Mouse (Mus musculus) A20 (cell line): ENCODE measurements at regions not wholly inside any gene's neighbourhood (a gene's known extent, or its start where the extent isn't known, plus 50 kb on each side); places are given as distances from the start of the nearest gene placed in this dataset.

ENCODE experiments used
- DNase-seq: peaks from one replicate; pipeline ENCODE4 v3.0.0-alpha.2; 2011; ENCODE audit warnings: low read depth, low spot score

GRCm38 (mm10) chr5:41994307-41994706 lies 73.5 kb upstream of the Gm16223 start:
- DNase-seq: no peak

GRCm38 (mm10) chr5:41983556-41983955 lies 84.2 kb upstream of the Gm16223 start:
- DNase-seq: no peak

GRCm38 (mm10) chr5:41975535-41975934 lies 92.2 kb upstream of the Gm16223 start:
- peak; percentile 1 for DNase-seq

GRCm38 (mm10) chr5:41971201-41971600 lies 96.6 kb upstream of the Gm16223 start:
- no peak for DNase-seq

- no peak for DNase-seq
Observed at GRCm38 (mm10) chr5:41966958-41967357, 100.8 kb upstream of the Gm16223 start.

- DNase-seq: no peak
Observed at GRCm38 (mm10) chr5:41947114-41947640, 103.1 kb upstream of the Bod1l start.

GRCm38 (mm10) chr5:41943399-41943798 lies 99.3 kb upstream of the Bod1l start:
- DNase-seq: no peak

GRCm38 (mm10) chr5:41942131-41942530 lies 98.0 kb upstream of the Bod1l start:
- DNase-seq: no peak

GRCm38 (mm10) chr5:41941216-41941615 lies 97.1 kb upstream of the Bod1l start:
- no peak for DNase-seq

GRCm38 (mm10) chr5:41939736-41940135 lies 95.6 kb upstream of the Bod1l start:
- DNase-seq: no peak

- no peak for DNase-seq
Observed at GRCm38 (mm10) chr5:41910053-41910452, 65.9 kb upstream of the Bod1l start.

- DNase-seq: no peak
Observed at GRCm38 (mm10) chr5:41907749-41908148, 63.6 kb upstream of the Bod1l start.

GRCm38 (mm10) chr5:41904512-41904911 lies 60.4 kb upstream of the Bod1l start:
- no peak for DNase-seq

- no peak for DNase-seq
Observed at GRCm38 (mm10) chr5:41899237-41899636, 55.1 kb upstream of the Bod1l start.

- DNase-seq: no peak
Observed at GRCm38 (mm10) chr5:41898748-41899147, 54.6 kb upstream of the Bod1l start.
